Mouse (Mus musculus): ENCODE measurements around the gene Ttyh2.

Gene Ttyh2

GRCm38 (mm10) chr11:114682321-114682900, 7.2 kb downstream of the Ttyh2 start:
- no peak for DNase-seq

GRCm38 (mm10) chr11:114683029-114683721, 7.9 kb downstream of the Ttyh2 start:
- DNase-seq: peak; percentile 40 to 57

GRCm38 (mm10) chr11:114683722-114684621, 8.7 kb downstream of the Ttyh2 start:
- DNase-seq: peak in 1 of 2 experiments; percentile 52

GRCm38 (mm10) chr11:114684627-114685373, 9.6 kb downstream of the Ttyh2 start:
- peak; percentile 100 for DNase-seq

- peak in 1 of 2 experiments; percentile 59 for DNase-seq
These were observed 10.4 kb downstream of the Ttyh2 start for GRCm38 (mm10) chr11:114685526-114686040.

GRCm38 (mm10) chr11:114686221-114686959, 11.2 kb downstream of the Ttyh2 start:
- DNase-seq: peak; percentile 56 to 57

- no peak for DNase-seq
These were observed 12.4 kb downstream of the Ttyh2 start for GRCm38 (mm10) chr11:114687574-114688188.

GRCm38 (mm10) chr11:114688729-114689128, 13.5 kb downstream of the Ttyh2 start:
- DNase-seq: no peak

- peak; percentile 62 for DNase-seq
These were observed 15.0 kb downstream of the Ttyh2 start for GRCm38 (mm10) chr11:114690192-114690591.

- DNase-seq: no peak
These were observed 16.4 kb downstream of the Ttyh2 start for GRCm38 (mm10) chr11:114691454-114692182.

- no peak for DNase-seq
These were observed 17.4 kb downstream of the Ttyh2 start for GRCm38 (mm10) chr11:114692601-114693000.

- DNase-seq: no peak
These were observed 18.2 kb downstream of the Ttyh2 start for GRCm38 (mm10) chr11:114693456-114693855.

GRCm38 (mm10) chr11:114694451-114694850, 19.2 kb downstream of the Ttyh2 start:
- no peak for DNase-seq

GRCm38 (mm10) chr11:114698496-114698895, 23.3 kb downstream of the Ttyh2 start:
- no peak for DNase-seq

- no peak for DNase-seq
These were observed 24.3 kb downstream of the Ttyh2 start for GRCm38 (mm10) chr11:114699511-114699910.

GRCm38 (mm10) chr11:114702311-114702995, 27.2 kb downstream of the Ttyh2 start:
- no peak for DNase-seq

GRCm38 (mm10) chr11:114702996-114703361, 27.7 kb downstream of the Ttyh2 start:
- no peak for DNase-seq

- DNase-seq: peak; percentile 40 to 64
These were observed 29.1 kb downstream of the Ttyh2 start for GRCm38 (mm10) chr11:114704071-114704913.

GRCm38 (mm10) chr11:114706358-114706757, 31.1 kb downstream of the Ttyh2 start:
- DNase-seq: no peak

Measured in cerebellum, postnatal 25 days (tissue).